Mouse (Mus musculus): ENCODE measurements around the gene Abcb4. TPM values are rescaled to one million over a fixed set of nuclear protein-coding genes. Genes with fewer than 3 reads are reported as not detected.
"Not testable (repeated sequence)": the region's sequence is repeated elsewhere in the genome, so short reads cannot be mapped to it uniquely, and the experiment has no call there.

The Abcb4 gene
- polyA plus RNA-seq, 1 experiment from 2014 or later, result 0.54 TPM

- Histone ChIP-seq H3K4me1 (no peaks in the 10 kb centered on the region), H3K36me3 (replicated peaks) (peaks cover 76% of the 10 kb centered on the region), H3K9me3 (no peaks in the 10 kb centered on the region), H3K27ac (replicated peaks) (no peak overlapping the region), H3K27me3 (replicated peaks; ENCODE audit: low read depth, poor library complexity, severe bottlenecking) (no peaks in the 10 kb centered on the region), H3K4me3 (no peak overlapping the region)
- 91% methylated on average over 5 of the region's 5 CpGs for WGBS
- no peak for DNase-seq (ENCODE audit: low spot score)
These were observed 94.4 kb downstream of the Abcb4 start for GRCm38 (mm10) chr5:8987925-8988324.

DNA sequence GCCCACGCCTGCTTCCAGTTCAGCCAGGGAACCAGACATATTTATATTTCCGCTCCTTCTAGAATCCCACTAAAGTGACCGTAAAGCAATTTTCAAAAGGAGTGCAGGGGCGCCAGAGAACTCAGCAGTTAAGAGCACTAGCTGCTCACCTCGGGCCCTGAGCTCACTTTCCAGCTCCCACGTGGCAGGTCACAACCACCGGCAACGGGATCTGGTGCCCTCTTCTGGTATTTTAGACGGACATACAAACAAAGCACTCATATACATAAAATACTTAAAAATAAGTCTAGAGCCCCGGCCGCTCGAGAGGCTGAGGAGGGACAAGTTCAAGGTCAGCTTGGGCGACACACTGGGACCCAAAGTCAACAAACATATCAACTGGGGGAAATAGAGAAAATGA, 97.0 kb downstream of the Abcb4 start:
- WGBS, result 88% methylated on average over 13 of the region's 13 CpGs
- Histone ChIP-seq H3K4me3 (no peak overlapping the region), H3K9me3 (no peaks in the 10 kb centered on the region), H3K27me3 (replicated peaks; ENCODE audit: low read depth, poor library complexity, severe bottlenecking) (no peaks in the 10 kb centered on the region), H3K4me1 (no peaks in the 10 kb centered on the region), H3K36me3 (replicated peaks) (peaks cover 75% of the 10 kb centered on the region), H3K27ac (replicated peaks) (no peak overlapping the region)
- no peak for DNase-seq (ENCODE audit: low spot score)

- DNase-seq (ENCODE audit: low spot score), result no peak
- H3K27me3 ChIP-seq (replicated peaks; ENCODE audit: low read depth, poor library complexity, severe bottlenecking), result no peaks in the 10 kb centered on the region
- no peaks in the 10 kb centered on the region for H3K9me3 ChIP-seq
- peaks cover 8% of the 10 kb centered on the region for H3K4me1 ChIP-seq
- 95% methylated on average over 16 of the region's 16 CpGs for WGBS
- H3K27ac ChIP-seq (replicated peaks), result no peak overlapping the region
- no peak overlapping the region for H3K4me3 ChIP-seq
- H3K36me3 ChIP-seq (replicated peaks), result peaks cover 68% of the 10 kb centered on the region
These were observed 98.1 kb downstream of the Abcb4 start for GRCm38 (mm10) chr5:8991626-8992025.

GRCm38 (mm10) chr5:8995966-8996685, 102.6 kb downstream of the Abcb4 start:
- Histone ChIP-seq H3K4me1 (peaks cover 12% of the 10 kb centered on the region), H3K36me3 (replicated peaks) (peaks cover 32% of the 10 kb centered on the region), H3K9me3 (no peaks in the 10 kb centered on the region), H3K27me3 (replicated peaks; ENCODE audit: low read depth, poor library complexity, severe bottlenecking) (no peaks in the 10 kb centered on the region), H3K4me3 (peak overlapping the region; percentile 78), H3K27ac (replicated peaks) (peak overlapping the region; percentile 94)
- WGBS, result 23% methylated on average over 13 of the region's 13 CpGs
- no peak for DNase-seq (ENCODE audit: low spot score)

GRCm38 (mm10) chr5:8996686-8997512, 103.4 kb downstream of the Abcb4 start, which contains the start of gene Crot:
Gene Crot, minus strand, starts transcription at chr5:8997324.
- H3K27ac ChIP-seq (replicated peaks), result peak within 1 kb of the TSS; percentile 94
- peak; percentile 98 for DNase-seq (ENCODE audit: low spot score)
- H3K4me3 ChIP-seq, result peak within 1 kb of the TSS; percentile 78
- no peaks in the 10 kb centered on the region for H3K27me3 ChIP-seq (replicated peaks; ENCODE audit: low read depth, poor library complexity, severe bottlenecking)
- H3K4me1 ChIP-seq, result peaks cover 12% of the 10 kb centered on the region
- under 1% methylated on average over 57 of the region's 57 CpGs for WGBS
- H3K36me3 ChIP-seq (replicated peaks), result peaks cover 24% of the 10 kb centered on the region
- no peaks in the 10 kb centered on the region for H3K9me3 ChIP-seq

DNA sequence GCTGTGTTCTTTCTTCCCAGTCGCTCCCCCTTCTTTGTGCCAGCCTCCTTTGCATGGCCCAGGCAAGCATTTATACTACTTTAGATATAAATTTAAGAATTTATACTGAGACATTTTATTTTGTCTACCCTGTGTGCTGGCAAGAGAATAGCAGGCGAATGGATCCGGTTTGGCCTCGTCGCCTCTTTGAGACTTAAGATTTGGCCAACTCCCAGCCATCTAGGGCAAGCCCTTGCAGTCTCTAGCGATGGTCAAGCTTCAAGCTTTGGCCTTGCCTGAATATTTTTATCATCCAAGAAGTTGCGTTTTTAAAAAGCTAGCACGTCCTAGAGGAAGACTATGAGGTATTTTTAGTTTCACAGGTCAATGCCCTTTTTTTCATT, 104.0 kb downstream of the Abcb4 start:
- 9% methylated on average over 8 of the region's 8 CpGs for WGBS
- peak overlapping the region; percentile 94 for H3K27ac ChIP-seq (replicated peaks)
- H3K27me3 ChIP-seq (replicated peaks; ENCODE audit: low read depth, poor library complexity, severe bottlenecking), result no peaks in the 10 kb centered on the region
- H3K4me1 ChIP-seq, result peaks cover 12% of the 10 kb centered on the region
- peaks cover 20% of the 10 kb centered on the region for H3K36me3 ChIP-seq (replicated peaks)
- no peak for DNase-seq (ENCODE audit: low spot score)
- no peaks in the 10 kb centered on the region for H3K9me3 ChIP-seq
- H3K4me3 ChIP-seq, result peak overlapping the region; percentile 78

DNA sequence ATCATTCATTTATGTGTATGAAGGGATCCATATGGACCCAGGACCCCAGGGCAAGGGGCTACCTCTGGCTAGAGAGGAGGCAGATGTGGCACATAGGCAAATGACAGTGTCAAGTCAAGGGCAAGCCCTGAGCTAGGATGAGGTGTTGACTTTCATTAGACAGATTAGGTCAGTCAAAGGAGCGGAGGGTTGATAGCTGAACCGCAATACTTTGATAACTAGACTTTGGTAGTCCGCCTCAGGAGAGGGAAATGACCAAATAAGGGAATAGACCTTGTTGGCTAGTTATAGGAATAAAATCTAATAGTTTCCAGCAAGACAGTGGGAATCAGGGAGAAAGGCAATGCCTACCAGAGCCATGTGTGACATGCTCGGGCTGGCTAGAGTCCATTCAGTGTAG, 105.6 kb downstream of the Abcb4 start:
- H3K9me3 ChIP-seq, result no peaks in the 10 kb centered on the region
- H3K4me1 ChIP-seq, result peaks cover 12% of the 10 kb centered on the region
- WGBS, result 71% methylated on average over 4 of the region's 4 CpGs
- 0 out of 2 replicates have a peak, but pooled peaks cover 6% of the 10 kb centered on the region for H3K36me3 ChIP-seq (replicated peaks)
- no peaks in the 10 kb centered on the region for H3K27me3 ChIP-seq (replicated peaks; ENCODE audit: low read depth, poor library complexity, severe bottlenecking)
- H3K27ac ChIP-seq (replicated peaks), result no peak overlapping the region
- no peak overlapping the region for H3K4me3 ChIP-seq
- DNase-seq (ENCODE audit: low spot score), result no peak

DNA sequence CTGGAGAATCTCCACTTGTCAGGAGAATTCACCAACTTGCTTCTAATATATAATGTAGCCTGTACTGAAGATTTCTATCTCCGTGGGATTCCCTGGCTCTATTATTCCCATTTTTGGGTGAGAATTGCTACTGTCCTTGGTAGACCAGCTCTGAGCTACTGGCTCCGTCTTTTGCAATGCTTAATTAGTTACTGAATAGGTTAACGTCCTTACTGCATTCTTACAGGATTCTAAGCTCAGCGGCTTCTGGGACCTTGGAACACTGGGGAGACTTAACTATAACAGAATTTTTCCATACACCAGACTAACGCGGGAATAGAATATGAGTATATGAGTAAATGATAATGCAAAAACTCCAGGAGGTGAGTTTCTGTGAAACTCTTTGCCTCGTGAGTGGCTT, 106.5 kb downstream of the Abcb4 start:
- not testable (repeated sequence) for H3K36me3 ChIP-seq (replicated peaks); H3K27ac ChIP-seq (replicated peaks); H3K27me3 ChIP-seq (replicated peaks; ENCODE audit: low read depth, poor library complexity, severe bottlenecking); DNase-seq (ENCODE audit: low spot score); H3K9me3 ChIP-seq; H3K4me3 ChIP-seq
- H3K4me1 ChIP-seq, result peaks cover 12% of the 10 kb centered on the region
- WGBS, result 39% methylated on average over 7 of the region's 7 CpGs

- WGBS, result 57% methylated on average over 3 of the region's 3 CpGs
- H3K27me3 ChIP-seq (replicated peaks; ENCODE audit: low read depth, poor library complexity, severe bottlenecking), result not testable (repeated sequence)
These were observed 113.1 kb downstream of the Abcb4 start for GRCm38 (mm10) chr5:9006585-9006984.

More at GRCm38 (mm10) chr5:9006585-9006984, 113.1 kb downstream of the Abcb4 start:
- H3K4me3 ChIP-seq; H3K36me3 ChIP-seq (replicated peaks); H3K9me3 ChIP-seq; H3K4me1 ChIP-seq; H3K27ac ChIP-seq (replicated peaks); DNase-seq (ENCODE audit: low spot score): not testable (repeated sequence)

Other genes with a start within 250 kb of the Abcb4 start
- gene Abcb1a, start 233.6 kb upstream of the Abcb4 start, polyA plus RNA-seq (2016; fragmentation: Nextera tagmentation; extraction: Ambion mirVana), result 0.18 and 0.20 TPM in 2 replicates
- 0.95 and 1.2 TPM in 2 replicates for gene Abcb1b, start 95.6 kb upstream of the Abcb4 start, polyA plus RNA-seq (2016; fragmentation: Nextera tagmentation; extraction: Ambion mirVana)
- gene Crot, start 103.6 kb downstream of the Abcb4 start, polyA plus RNA-seq (2016; fragmentation: Nextera tagmentation; extraction: Ambion mirVana), result 36.5 and 37.2 TPM in 2 replicates
- gene Tmem243, start 207.0 kb downstream of the Abcb4 start, polyA plus RNA-seq (2016; fragmentation: Nextera tagmentation; extraction: Ambion mirVana), result 19.3 and 19.9 TPM in 2 replicates

All from embryonic facial prominence, embryonic 10.5 days (tissue).